Mouse (Mus musculus) MEL-GATA-1-ER (cell line): Measurements from ENCODE around the gene Tmem252.

Experiments
- DNase-seq: peaks from one replicate; pipeline ENCODE4 v3.0.0-alpha.2; 2012; ENCODE audit warnings: low read depth; ENCODE audit errors: extremely low read depth

The Tmem252 gene

DNA sequence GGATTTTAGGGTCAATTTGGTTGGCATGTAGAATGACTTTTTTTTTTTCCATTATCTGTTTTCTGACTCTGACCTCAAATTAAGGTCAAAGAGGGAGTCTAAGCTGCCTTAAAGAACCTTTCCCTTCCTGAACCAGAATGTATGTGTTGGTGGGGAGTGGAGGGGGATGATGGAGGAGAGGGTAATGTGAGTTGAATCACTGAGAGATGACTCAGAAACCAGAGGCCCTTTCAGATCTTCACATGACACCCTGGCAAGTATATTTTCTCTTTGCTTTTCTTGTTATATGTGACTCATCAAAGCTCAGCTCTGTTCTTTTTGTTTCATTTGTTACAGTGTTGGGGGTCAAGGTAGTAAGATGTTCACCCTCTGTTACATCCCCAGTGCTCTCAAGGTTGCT is 46.6 kb downstream of the Tmem252 start:
- no peak for DNase-seq

DNA sequence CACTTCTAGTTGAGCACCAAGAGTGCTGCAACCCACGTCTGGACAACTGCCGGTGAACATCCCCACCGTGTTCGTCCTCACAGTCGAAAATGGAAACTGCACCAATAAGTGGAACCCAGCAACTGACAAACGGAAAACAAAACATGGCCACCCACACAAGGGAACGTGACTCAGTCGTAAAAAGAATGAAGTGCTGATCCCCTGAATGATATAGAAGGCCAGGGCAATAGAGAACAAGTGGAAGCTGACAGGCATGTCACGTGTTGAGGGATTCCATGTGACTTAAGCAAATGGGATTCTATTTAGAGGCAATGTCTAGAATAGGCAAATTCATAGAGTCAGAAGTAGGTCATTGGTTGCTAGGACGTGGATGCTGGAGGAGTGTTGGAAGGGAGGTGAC is 50.6 kb downstream of the Tmem252 start:
- DNase-seq, result no peak

DNA sequence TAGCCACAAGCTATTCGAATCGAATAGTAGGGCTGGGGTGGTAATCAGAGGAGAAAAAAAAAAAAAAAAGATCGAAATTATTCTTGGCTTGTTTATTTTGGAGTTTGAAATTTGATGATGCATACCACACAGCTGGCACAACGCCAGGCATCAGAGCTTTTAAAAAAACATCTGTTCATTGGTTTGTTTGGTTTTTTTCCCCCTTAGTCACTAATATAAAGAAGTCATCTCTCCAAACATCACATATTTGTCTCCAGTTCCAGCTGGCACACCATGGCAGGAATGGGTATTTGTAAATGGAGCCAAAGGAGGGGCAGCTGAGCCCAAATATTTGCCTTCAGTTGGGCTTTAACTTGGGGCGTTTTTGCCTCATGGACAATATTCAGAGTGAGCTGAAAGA is 56.9 kb downstream of the Tmem252 start:
- DNase-seq, result no peak
